Comparison of ENCODE assay signal across 14 mouse cellular contexts in the genomic region with DNA sequence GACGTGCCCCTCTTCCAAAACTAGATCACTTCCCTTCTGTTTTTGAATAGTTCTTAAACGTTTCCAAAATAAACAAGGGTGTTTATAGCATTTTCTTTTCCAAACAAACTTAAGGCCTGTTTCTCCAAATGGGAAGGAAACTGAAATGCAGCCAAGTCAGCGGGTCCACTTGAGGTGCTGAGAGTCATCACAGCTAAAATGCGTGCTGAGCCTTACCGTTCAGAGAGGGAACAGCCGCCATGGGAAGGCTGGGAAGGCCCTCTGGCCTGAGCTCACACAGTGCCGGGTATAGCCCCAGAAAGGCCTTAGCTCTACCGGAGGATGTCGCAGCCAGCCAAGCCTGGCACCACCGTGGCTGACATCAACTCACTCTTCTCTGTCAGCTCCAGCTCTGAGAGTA. TPM values are rescaled to one million over a fixed set of nuclear protein-coding genes. Genes with fewer than 3 reads are reported as not detected.
DNase-seq lines count a peak whose midpoint lies in the region; ATAC-seq and TF ChIP-seq lines count a peak whose summit lies in the region.
"Had no signal": no experiment of that assay in that cellular context is flagged by ENCODE, and none has a peak within 500 bp of the region (broad histone marks: within the 10 kb centered on the region; RNA-seq: fewer than 3 reads in every experiment).

No protein-coding gene starts in this region.

- intact Hi-C loops in heart, postnatal 25 days (cut with DNase I), result loop anchor here (5.0 kb wide), 1 partner anchor 37 kb away; no protein-coding TSS in a partner anchor

- TF ChIP-seq POLR2A in myocyte (IDR thresholded peaks at IDR 0.05; ENCODE audit: insufficient read length, low read depth), result no peak

- H3K4me1 ChIP-seq in heart, embryonic 16.5 days (ENCODE audit: control insufficient read depth, insufficient read depth, low read length), result peaks cover 40% of the 10 kb centered on the region

- DNase-seq in heart, adult 18-20 months, result peak; percentile 62 to 64
- DNase-seq in heart, postnatal 25 days (ENCODE audit: low spot score), result no peak
- peak; percentile 65 for DNase-seq in kidney, postnatal 14 days
- no peak for DNase-seq in thymus, adult 18-20 months
- no peak for DNase-seq in adrenal gland, adult (ENCODE audit: inconsistent age in 2 of 2, low spot score in 1 of 2)
- DNase-seq: cerebellum, adult 11 months; layer of hippocampus, postnatal 36 days; thymus, adult 2 months had no signal

- no peaks in the 10 kb centered on the region for H3K27me3 ChIP-seq in heart, embryonic 16.5 days (ENCODE audit: control insufficient read depth, insufficient read depth, low read length)
- no peaks in the 10 kb centered on the region for H3K27me3 ChIP-seq in myocyte (ENCODE audit: control insufficient read depth, insufficient read depth, insufficient read length)
- H3K27me3 ChIP-seq: hindbrain, embryonic 12.5 days had no signal

- no peak overlapping the region for H3K9ac ChIP-seq in heart, embryonic 16.5 days (ENCODE audit: low read length)
- H3K9ac ChIP-seq: hindbrain, embryonic 12.5 days; liver, embryonic 14.5 days had no signal

- peak overlapping the region; percentile 71 for H3K27ac ChIP-seq in heart, embryonic 16.5 days (ENCODE audit: low read length)
- H3K27ac ChIP-seq: hindbrain, embryonic 12.5 days; liver, embryonic 14.5 days had no signal

- WGBS in heart, embryonic 16.5 days, result 29% methylated on average over 10 of the region's 10 CpGs

- peak; percentile 53; the same call in 1 of the 2 replicates for ATAC-seq in heart, embryonic 16.5 days (replicated peaks; ENCODE audit: extremely low read depth, insufficient read depth, low FRiP score)
- ATAC-seq in cerebellum, adult (ENCODE audit: insufficient number of reproducible peaks, low FRiP score, low TSS enrichment), result no peak
- ATAC-seq: CD4-positive, CD25-positive, alpha-beta regulatory T cell, adult 4 months had no signal

- no peak overlapping the region for H3K4me3 ChIP-seq in heart, embryonic 16.5 days (ENCODE audit: low read length)
- no peak overlapping the region for H3K4me3 ChIP-seq in myocyte
- H3K4me3 ChIP-seq: hindbrain, embryonic 12.5 days had no signal

- H3K4me2 ChIP-seq in heart, embryonic 16.5 days (ENCODE audit: low read depth, low read length), result no peak overlapping the region
- peak overlapping the region; percentile 63 for H3K4me2 ChIP-seq in myocyte (ENCODE audit: low read depth)
- H3K4me2 ChIP-seq: hindbrain, embryonic 12.5 days had no signal

- H3ac ChIP-seq in myocyte (ENCODE audit: control insufficient read depth, insufficient read length), result no peak overlapping the region

- H3K79me2 ChIP-seq in myocyte (ENCODE audit: control insufficient read depth, insufficient read depth), result peaks cover 62% of the 10 kb centered on the region

- no peaks in the 10 kb centered on the region for H3K9me3 ChIP-seq in heart, embryonic 16.5 days (replicated peaks; ENCODE audit: control insufficient read depth, low read length)
- H3K9me3 ChIP-seq: hindbrain, embryonic 12.5 days had no signal

- H3K36me3 ChIP-seq in heart, embryonic 16.5 days (ENCODE audit: control insufficient read depth, insufficient read depth), result peaks cover 3% of the 10 kb centered on the region; the same call in 1 of the 2 replicates
- H3K36me3 ChIP-seq in myocyte (ENCODE audit: control insufficient read depth, insufficient read depth), result peaks cover 9% of the 10 kb centered on the region
- H3K36me3 ChIP-seq: hindbrain, embryonic 12.5 days had no signal

TF ChIP-seq in myocyte, 11 proteins besides CTCF, POLR2A, EP300 and RAD21:
- no peak for TF ChIP-seq MYOD1 (IDR thresholded peaks at IDR 0.05; ENCODE audit: control insufficient read depth in 1 of 3, insufficient read length in 2 of 3, low read depth in 2 of 3)
- no peak for TF ChIP-seq USF1 (IDR thresholded peaks at IDR 0.05; ENCODE audit: low read depth)
- TF ChIP-seq E2F4 (IDR thresholded peaks at IDR 0.05; ENCODE audit: insufficient read depth), result no peak
- TF ChIP-seq POLR2AphosphoS2 (IDR thresholded peaks at IDR 0.05; ENCODE audit: insufficient read length, low read depth), result no peak
- no peak for TF ChIP-seq TCF12 (IDR thresholded peaks at IDR 0.05; ENCODE audit: insufficient read depth, poor library complexity, severe bottlenecking)
- no peak for TF ChIP-seq REST (IDR thresholded peaks at IDR 0.05; ENCODE audit: insufficient read depth, insufficient read length)
- no peak for TF ChIP-seq MYOG (IDR thresholded peaks at IDR 0.05; ENCODE audit: control insufficient read depth in 1 of 3, insufficient read depth in 1 of 3, insufficient read length in 2 of 3, low read depth in 2 of 3)
- no peak for TF ChIP-seq TCF3 (IDR thresholded peaks at IDR 0.05; ENCODE audit: insufficient read length, low read depth)
- TF ChIP-seq CEBPB (IDR thresholded peaks at IDR 0.05; ENCODE audit: insufficient read depth, poor library complexity, severe bottlenecking), result no peak
- no peak for TF ChIP-seq SRF (IDR thresholded peaks at IDR 0.05; ENCODE audit: control insufficient read depth, insufficient read length, low read depth)
- TF ChIP-seq MAX (IDR thresholded peaks at IDR 0.05; ENCODE audit: low read depth), result no peak
TF ChIP-seq in myocyte: peak in this region for 0.

RNA-seq across cellular contexts. Expression of gene Samd4, which starts 41.3 kb away (rescaled TPM):
- 10 to 100 TPM; 51.2 to 56.1 TPM for total RNA-seq in heart, adult 18-20 months (2021)
- 10 to 100 TPM; 57.1 to 57.9 TPM for total RNA-seq in heart, postnatal 25 days (2021)
- polyA plus RNA-seq in heart, embryonic 16.5 days (2015; fragmentation: Nextera tagmentation; extraction: Ambion mirVana), result 16.1 and 17.8 TPM in 2 replicates
- polyA plus RNA-seq in myocyte (2012; fragmentation: generic; extraction: Trizol), result 15.7 TPM
- polyA plus RNA-seq: CD4-positive, CD25-positive, alpha-beta regulatory T cell, adult 4 months had no signal

Comparison
In these comparisons a context has a peak if more than half of its experiments do, and no peak if none do; other contexts are left out.
1. DNase-seq: peak in heart, adult 18-20 months (2 of 2) and kidney, postnatal 14 days (single experiment); none in heart, postnatal 25 days (single experiment), thymus, adult 18-20 months (0 of 2) and adrenal gland, adult (0 of 2).